Mouse (Mus musculus) Patski (cell line): ENCODE data around the gene Nol9. TPM values are rescaled to one million over a fixed set of nuclear protein-coding genes. Genes with fewer than 3 reads are reported as not detected.

Source experiments
- ATAC-seq: fragments of 100-300 bp; one replicate; pipeline ENCODE4 v1.8.0; 2021
- CTCF ChIA-PET: fragments of 350-600 bp; sonication (Branson Sonifier 250); formaldehyde crosslinking; loops from one replicate; lab custom pipeline; 2022; ENCODE audit warnings: inconsistent platforms; lab: Charles Lee
- POLR2A ChIA-PET: fragments of 350-600 bp; sonication (Branson Sonifier 250); formaldehyde crosslinking; loops from one replicate; lab custom pipeline; 2022; ENCODE audit warnings: antibody characterized with exemption, inconsistent platforms; lab: Charles Lee
- DNase-seq: peaks from one replicate; pipeline ENCODE4 v3.0.0-alpha.2; 2011; ENCODE audit warnings: low read depth, low spot score
- H3K27me3 ChIP-seq: fragments of 371-371 bp; one replicate; pipeline ENCODE4 v1.5.1; 2021
- CTCF ChIP-seq: fragments of 100-300 bp; IDR thresholded peaks from one replicate; pipeline ENCODE4 v1.5.1; 2021
- in situ Hi-C: fragments of 300-500 bp; cut with MboI; formaldehyde crosslinking; loops from 3 replicates; pipeline ENCODE4 v1.11.1; 2018; ENCODE audit warnings: low pct_unique_long_range_greater_than_20kb, mixed read lengths
- polyA plus RNA-seq: library from polyadenylated mRNA; unstranded; gene quantifications from one replicate; pipeline ENCODE4 v1.2.3, GENCODE M21; 2021

Nol9 gene
- 19.4 TPM for polyA plus RNA-seq

- in situ Hi-C loops, result no loop called here
- peak; percentile 66 for ATAC-seq
- no peak for TF ChIP-seq CTCF
- no peak for DNase-seq
- POLR2A ChIA-PET, result interaction anchor here (0.7 to 1.4 kb wide), 4 partner anchors 9 to 55 kb away, joined by 3 to 4 read pairs (median 3); no protein-coding TSS in a partner anchor
- CTCF ChIA-PET, result interaction anchor here (0.6 to 3.5 kb wide), 8 partner anchors 10 to 58 kb away, joined by 3 to 21 read pairs (median 3); no protein-coding TSS in a partner anchor
- H3K27me3 ChIP-seq, result no peaks in the 10 kb centered on the region
These were observed at the start of gene Nol9 for GRCm38 (mm10) chr4:152038985-152039830. Gene Nol9 (plus strand): TSS chr4:152039321.

GRCm38 (mm10) chr4:151992091-151992490, 47.0 kb upstream of the Nol9 start:
- no peaks in the 10 kb centered on the region for H3K27me3 ChIP-seq
- ATAC-seq, result no peak
- no peak for TF ChIP-seq CTCF

GRCm38 (mm10) chr4:151993035-151993434, 46.1 kb upstream of the Nol9 start:
- ATAC-seq, result no peak
- ChIA-PET POLR2A (interaction anchor here (0.7 to 2.2 kb wide), 2 partner anchors 16 to 45 kb away, joined by 3 to 7 read pairs; partner anchors contain the start of gene Klhl21), CTCF (interaction anchor here (0.8 to 1.3 kb wide), 2 partner anchors 11 to 35 kb away, joined by 3 read pairs; partner anchors contain the start of gene Zbtb48)
- in situ Hi-C loops, result no loop called here
- no peaks in the 10 kb centered on the region for H3K27me3 ChIP-seq
- DNase-seq, result no peak
- no peak for TF ChIP-seq CTCF

More at GRCm38 (mm10) chr4:151992091-151992490, 47.0 kb upstream of the Nol9 start:
- no peak for DNase-seq
- CTCF ChIA-PET, result no interaction called here
- POLR2A ChIA-PET, result no interaction called here
- in situ Hi-C loops, result no loop called here

GRCm38 (mm10) chr4:151994228-151995171, 44.6 kb upstream of the Nol9 start:
- no peaks in the 10 kb centered on the region for H3K27me3 ChIP-seq
- DNase-seq (no peak), ATAC-seq (no peak)
- TF ChIP-seq CTCF, result no peak
- POLR2A ChIA-PET, result interaction anchor here (1.2 to 2.2 kb wide), 2 partner anchors 13 to 15 kb away, joined by 3 to 7 read pairs; partner anchors contain the start of gene Klhl21
- in situ Hi-C loops, result no loop called here
- CTCF ChIA-PET, result interaction anchor here (0.8 to 1.3 kb wide), 3 partner anchors 13 to 19 kb away, joined by 3 read pairs; no protein-coding TSS in a partner anchor

GRCm38 (mm10) chr4:151995371-151996172, 43.5 kb upstream of the Nol9 start:
- POLR2A ChIA-PET, result interaction anchor here (0.7 to 1.6 kb wide), 3 partner anchors 14 to 34 kb away, joined by 3 to 8 read pairs (median 7); partner anchors contain the start of gene Klhl21
- ATAC-seq (no peak), DNase-seq (no peak)
- CTCF ChIA-PET, result no interaction called here
- in situ Hi-C loops, result no loop called here
- no peak for TF ChIP-seq CTCF
- H3K27me3 ChIP-seq, result no peaks in the 10 kb centered on the region

GRCm38 (mm10) chr4:151996173-151996950, 42.8 kb upstream of the Nol9 start, which contains the start of gene Phf13:
Gene Phf13 (minus strand): TSS chr4:151996258.
- ATAC-seq, result peak; percentile 90
- no peaks in the 10 kb centered on the region for H3K27me3 ChIP-seq
- peak; percentile 86 for DNase-seq
- POLR2A ChIA-PET, result interaction anchor here (0.7 to 1.6 kb wide), 4 partner anchors 11 to 34 kb away, joined by 3 to 8 read pairs (median 6); partner anchors contain the start of gene Klhl21
- in situ Hi-C loops, result no loop called here
- TF ChIP-seq CTCF, result no peak
- CTCF ChIA-PET, result no interaction called here

- in situ Hi-C loops, result no loop called here
- no peak for TF ChIP-seq CTCF
- POLR2A ChIA-PET, result interaction anchor here (0.9 to 1.6 kb wide), 2 partner anchors 10 to 13 kb away, joined by 4 to 8 read pairs; partner anchors contain the start of gene Klhl21
- no peaks in the 10 kb centered on the region for H3K27me3 ChIP-seq
- DNase-seq (no peak), ATAC-seq (no peak)
- CTCF ChIA-PET, result no interaction called here
These were observed 42.2 kb upstream of the Nol9 start for GRCm38 (mm10) chr4:151996951-151997222.

GRCm38 (mm10) chr4:151997701-151998100, 41.4 kb upstream of the Nol9 start:
- in situ Hi-C loops, result no loop called here
- H3K27me3 ChIP-seq, result no peaks in the 10 kb centered on the region
- CTCF ChIA-PET, result no interaction called here
- ATAC-seq (no peak), DNase-seq (no peak)
- TF ChIP-seq CTCF, result no peak
- POLR2A ChIA-PET, result no interaction called here

GRCm38 (mm10) chr4:151999481-151999880, 39.6 kb upstream of the Nol9 start:
- DNase-seq (no peak), ATAC-seq (no peak)
- in situ Hi-C loops, result no loop called here
- H3K27me3 ChIP-seq, result no peaks in the 10 kb centered on the region
- ChIA-PET CTCF (no interaction called here), POLR2A (no interaction called here)
- no peak for TF ChIP-seq CTCF
